Mouse (Mus musculus) brain, embryonic 14.5 days (tissue): Measurements from ENCODE around the gene Abcc4.

Experiments used
- CTCF ChIP-seq: fragments of 200-500 bp; IDR thresholded peaks from 2 replicates; pipeline ENCODE4 v1.5.1; 2012; ENCODE audit warnings: inconsistent platforms, mild to moderate bottlenecking, moderate library complexity, borderline replicate concordance; ENCODE audit not compliant: insufficient read depth, insufficient read length; ENCODE audit errors: extremely low read depth
- POLR2A ChIP-seq: fragments of 200-500 bp; IDR thresholded peaks from 2 replicates; pipeline ENCODE4 v1.6.1; 2012; ENCODE audit warnings: mild to moderate bottlenecking, inconsistent platforms, borderline replicate concordance; ENCODE audit not compliant: poor library complexity, insufficient read depth, insufficient read length, severe bottlenecking; ENCODE audit errors: extremely low read depth

GRCm38 (mm10) chr14:118507829-118508228 is 198.2 kb downstream of the Abcc4 start:
- no peak for TF ChIP-seq POLR2A
- TF ChIP-seq CTCF = no peak
